Mouse (Mus musculus): ENCODE measurements around the gene Cobll1.

GRCm38 (mm10) chr2:65213675-65214074 is 25.5 kb downstream of the Cobll1 start:
- no peak for TF ChIP-seq CTCF (IDR thresholded peaks at IDR 0.05; ENCODE audit: low read depth, low read length)
- TF ChIP-seq POLR2A (IDR thresholded peaks at IDR 0.05; ENCODE audit: extremely low read depth, insufficient read depth, low read length): no peak

All from liver, adult 2 months (tissue).